Mouse (Mus musculus): Measurements from ENCODE around the gene Gm9821.

GRCm38 (mm10) chr2:91906141-91906540 lies 39.4 kb upstream of the Gm9821 start:
- TF ChIP-seq POLR2A (IDR thresholded peaks at IDR 0.05; ENCODE audit: extremely low read depth, insufficient read depth, low read length) (no peak), CTCF (IDR thresholded peaks at IDR 0.05; ENCODE audit: low read depth, low read length) (no peak)

Measured in liver, adult 2 months (tissue).